Mouse (Mus musculus): ENCODE data around the gene Mrgprd.
A peak's percentile ranks its signal among the peaks of the same experiment; 100 is the strongest.

Mrgprd gene

GRCm38 (mm10) chr7:145314785-145315411 is at the start of gene Mrgprd:
TSS of gene Mrgprd (plus strand) at chr7:145314835.
- DNase-seq = no peak

- DNase-seq = no peak
Observed at GRCm38 (mm10) chr7:145266011-145266410, 48.6 kb upstream of the Mrgprd start.

- DNase-seq = no peak
Observed at GRCm38 (mm10) chr7:145268890-145269289, 45.7 kb upstream of the Mrgprd start.

GRCm38 (mm10) chr7:145270955-145271354 is 43.7 kb upstream of the Mrgprd start:
- DNase-seq = no peak

- no peak for DNase-seq
Observed at GRCm38 (mm10) chr7:145275488-145275887, 39.1 kb upstream of the Mrgprd start.

- no peak for DNase-seq
Observed at GRCm38 (mm10) chr7:145281396-145281795, 33.2 kb upstream of the Mrgprd start.

- no peak for DNase-seq
Observed at GRCm38 (mm10) chr7:145283041-145283440, 31.6 kb upstream of the Mrgprd start.

GRCm38 (mm10) chr7:145283487-145284187 is 31.0 kb upstream of the Mrgprd start, which contains the start of gene Tpcn2:
TSS of gene Tpcn2 (minus strand) at chr7:145284011.
- peak; percentile 87 for DNase-seq

GRCm38 (mm10) chr7:145284293-145284692 is 30.3 kb upstream of the Mrgprd start:
- no peak for DNase-seq

- DNase-seq = no peak
Observed at GRCm38 (mm10) chr7:145285476-145285875, 29.2 kb upstream of the Mrgprd start.

- DNase-seq = no peak
Observed at GRCm38 (mm10) chr7:145287410-145287809, 27.2 kb upstream of the Mrgprd start.

- DNase-seq = no peak
Observed at GRCm38 (mm10) chr7:145289302-145289701, 25.3 kb upstream of the Mrgprd start.

GRCm38 (mm10) chr7:145291847-145292246 is 22.8 kb upstream of the Mrgprd start:
- DNase-seq = no peak

- DNase-seq = no peak
Observed at GRCm38 (mm10) chr7:145292726-145293125, 21.9 kb upstream of the Mrgprd start.

- no peak for DNase-seq
Observed at GRCm38 (mm10) chr7:145293859-145294258, 20.8 kb upstream of the Mrgprd start.

GRCm38 (mm10) chr7:145298666-145299490 is 15.8 kb upstream of the Mrgprd start:
- DNase-seq = no peak

- peak; percentile 29 for DNase-seq
Observed at GRCm38 (mm10) chr7:145299562-145300320, 14.9 kb upstream of the Mrgprd start.

- no peak for DNase-seq
Observed at GRCm38 (mm10) chr7:145300321-145301007, 14.2 kb upstream of the Mrgprd start, which contains the start of gene Mrgprf. TSS of gene Mrgprf (plus strand) at chr7:145300828.

- DNase-seq = no peak
Observed at GRCm38 (mm10) chr7:145301008-145301340, 13.7 kb upstream of the Mrgprd start.

- no peak for DNase-seq
Observed at GRCm38 (mm10) chr7:145301341-145302005, 13.2 kb upstream of the Mrgprd start.

- no peak for DNase-seq
Observed at GRCm38 (mm10) chr7:145302488-145303285, 11.9 kb upstream of the Mrgprd start.

Data from right cerebral cortex, postnatal 25 days (tissue).